Mouse (Mus musculus) lung, postnatal 0 days (tissue): ENCODE measurements at regions not wholly inside any gene's neighbourhood (a gene's known extent, or its start where the extent isn't known, plus 50 kb on each side); places are given as distances from the start of the nearest gene placed in this dataset.

Source experiments
- ATAC-seq: fragments of 200-750 bp; cut with Nextera tagmentation; 2 replicates; pipeline ENCODE4 v1.8.0; 2017; ENCODE audit warnings: moderate library complexity
- DNase-seq: peaks from one replicate; pipeline ENCODE4 v3.0.0-alpha.2; 2016; ENCODE audit warnings: low spot score
- H3K27ac ChIP-seq: fragments of 300-500 bp; sonication (generic); 2 replicates; pipeline ENCODE4 v1.5.1; 2014; ENCODE audit warnings: antibody characterized with exemption, mild to moderate bottlenecking, low read length, mixed read lengths
- H3K27me3 ChIP-seq: fragments of 300-500 bp; sonication (generic); replicated peaks from 2 replicates; pipeline ENCODE4 v1.6.1; 2014; ENCODE audit warnings: low read length, mixed read lengths; ENCODE audit not compliant: insufficient read depth
- H3K36me3 ChIP-seq: fragments of 300-500 bp; sonication (generic); 2 replicates; pipeline ENCODE4 v1.6.1; 2014; ENCODE audit warnings: low read length, mixed read lengths; ENCODE audit not compliant: insufficient read depth
- H3K4me1 ChIP-seq: fragments of 300-500 bp; sonication (generic); 2 replicates; pipeline ENCODE4 v1.6.1; 2014; ENCODE audit warnings: antibody characterized with exemption, low read depth, low read length, mixed read lengths; ENCODE audit not compliant: insufficient read depth
- H3K4me2 ChIP-seq: fragments of 300-500 bp; sonication (generic); replicated peaks from 2 replicates; pipeline ENCODE4 v1.6.1; 2014; ENCODE audit warnings: low read depth, mild to moderate bottlenecking, low read length, moderate library complexity, mixed read lengths
- H3K4me3 ChIP-seq: fragments of 300-500 bp; sonication (generic); 2 replicates; pipeline ENCODE4 v1.5.1; 2014; ENCODE audit warnings: low read depth, low read length
- H3K9ac ChIP-seq: fragments of 300-500 bp; sonication (generic); replicated peaks from 2 replicates; pipeline ENCODE4 v1.6.1; 2014; ENCODE audit warnings: low read depth, mild to moderate bottlenecking
- H3K9me3 ChIP-seq: fragments of 300-500 bp; sonication (generic); 2 replicates; pipeline ENCODE4 v1.6.1; 2016; ENCODE audit warnings: low read length, mixed read lengths
- CTCF ChIP-seq: IDR thresholded peaks from 2 replicates; pipeline ENCODE4 v1.5.1; 2016; ENCODE audit warnings: antibody characterized with exemption, mild to moderate bottlenecking
- EP300 ChIP-seq: IDR thresholded peaks from 2 replicates; pipeline ENCODE4 v1.6.1; 2016; ENCODE audit warnings: antibody characterized with exemption, mild to moderate bottlenecking, control low read depth
- WGBS: fragments of 180-500 bp; shearing (Covaris S2); extraction: QIAGEN DNeasy Blood & Tissue Kit; methylation state at CpG from one replicate; pipeline ENCODE4 v1.1.7; 2014; 5-methylcytosine and 5-hydroxymethylcytosine counted together

DNA sequence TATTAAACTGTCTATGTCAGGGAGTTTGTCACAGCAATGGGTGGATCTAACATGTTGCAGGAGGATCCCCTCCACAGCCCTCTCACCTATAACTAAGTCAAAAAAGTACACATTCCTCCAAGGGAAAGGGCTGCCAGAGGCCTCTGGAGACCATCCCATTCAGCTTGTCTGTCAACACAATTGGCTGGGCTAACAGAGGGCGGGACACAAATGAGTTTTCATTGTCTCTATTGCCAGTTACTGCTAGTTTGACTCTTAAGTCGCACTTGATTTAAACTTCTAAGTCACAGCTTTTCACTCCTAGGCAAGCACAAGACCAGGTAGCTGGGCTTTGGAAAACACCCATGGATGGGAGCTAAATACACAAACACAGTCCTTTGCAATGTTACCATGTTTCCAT lies 412.3 kb upstream of the Tmpo start:
- DNase-seq: no peak
- Histone ChIP-seq H3K4me3 (no peak overlapping the region), H3K27ac (no peak overlapping the region), H3K4me1 (no peaks in the 10 kb centered on the region), H3K4me2 (no peak overlapping the region), H3K9ac (no peak overlapping the region), H3K36me3 (no peaks in the 10 kb centered on the region), H3K27me3 (no peaks in the 10 kb centered on the region), H3K9me3 (no peaks in the 10 kb centered on the region)
- ATAC-seq: no peak
- WGBS: 61% methylated on average over 2 of the region's 2 CpGs
- no peak for TF ChIP-seq CTCF
- TF ChIP-seq EP300: no peak

DNA sequence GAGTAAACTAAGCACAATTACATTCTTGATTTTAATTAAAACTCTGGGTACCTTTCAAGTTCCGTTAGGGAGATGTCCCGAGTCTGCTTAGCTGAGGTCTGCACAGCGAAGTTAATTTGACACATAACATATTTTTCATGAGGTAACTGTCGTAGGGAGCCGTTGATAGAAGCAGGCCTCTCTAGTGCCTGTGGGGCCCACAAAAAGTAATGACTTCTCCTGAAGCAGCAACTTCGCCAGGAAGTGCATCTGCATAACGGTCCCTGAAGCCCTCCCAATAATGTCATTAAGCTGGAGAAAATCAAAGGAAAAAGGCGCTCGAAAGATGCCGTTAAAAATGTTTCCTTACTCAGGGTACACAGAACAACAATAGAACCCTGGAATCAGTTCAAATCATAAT lies 410.7 kb upstream of the Tmpo start:
- Histone ChIP-seq H3K4me3 (no peak overlapping the region), H3K36me3 (no peaks in the 10 kb centered on the region), H3K9me3 (no peaks in the 10 kb centered on the region), H3K4me2 (no peak overlapping the region), H3K4me1 (no peaks in the 10 kb centered on the region), H3K9ac (no peak overlapping the region), H3K27me3 (no peaks in the 10 kb centered on the region), H3K27ac (no peak overlapping the region)
- 64% methylated on average over 10 of the region's 10 CpGs for WGBS
- no peak for TF ChIP-seq CTCF
- TF ChIP-seq EP300: no peak
- DNase-seq (no peak), ATAC-seq (no peak)

DNA sequence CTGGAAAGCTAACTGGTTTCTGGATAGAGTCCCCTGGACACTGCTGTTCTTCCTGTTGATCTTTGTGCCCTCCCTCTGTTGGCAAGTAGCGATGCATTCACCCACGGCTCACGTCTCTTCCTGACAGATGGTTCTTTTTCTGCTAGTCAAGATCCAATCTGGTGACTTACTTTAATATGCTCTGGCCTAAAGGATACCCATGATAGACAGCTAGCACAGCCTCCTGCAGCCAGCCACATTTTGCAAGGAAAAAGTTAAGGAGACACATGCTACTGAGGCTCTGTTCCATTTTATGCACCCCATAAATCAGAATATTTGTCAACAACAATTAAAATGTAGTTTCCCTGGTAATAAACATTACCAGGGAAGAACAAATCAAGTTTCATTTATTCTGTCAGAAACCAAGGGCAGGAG lies 410.3 kb upstream of the Tmpo start:
- H3K4me3 ChIP-seq: no peak overlapping the region
- H3K4me1 ChIP-seq: no peaks in the 10 kb centered on the region
- no peak overlapping the region for H3K27ac ChIP-seq
- no peak for ATAC-seq
- no peaks in the 10 kb centered on the region for H3K27me3 ChIP-seq
- WGBS: 44% methylated on average over 3 of the region's 3 CpGs
- no peaks in the 10 kb centered on the region for H3K9me3 ChIP-seq
- no peak overlapping the region for H3K9ac ChIP-seq
- no peak overlapping the region for H3K4me2 ChIP-seq
- no peak for DNase-seq
- H3K36me3 ChIP-seq: no peaks in the 10 kb centered on the region
- no peak for TF ChIP-seq CTCF
- no peak for TF ChIP-seq EP300

DNA sequence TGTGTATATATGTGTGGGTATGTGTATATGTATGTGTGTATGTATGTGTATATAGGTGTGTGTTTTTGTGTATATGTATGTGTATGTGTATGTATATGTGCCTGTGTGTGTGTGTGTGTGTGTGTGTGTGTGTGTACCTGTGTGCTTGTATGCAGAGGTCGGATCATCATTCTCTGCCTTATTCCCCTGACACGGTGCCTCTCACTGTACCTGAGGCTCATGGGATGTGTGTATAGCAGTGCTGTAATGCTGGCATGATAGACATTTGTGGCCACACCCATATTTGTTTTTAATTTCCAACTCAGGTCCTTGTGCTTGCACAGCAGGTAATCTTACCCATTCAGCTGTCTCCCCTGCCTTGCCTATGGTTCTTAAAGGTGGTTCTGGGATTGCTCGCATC lies 402.1 kb upstream of the Tmpo start:
- Histone ChIP-seq H3K9me3 (no peaks in the 10 kb centered on the region), H3K27me3 (no peaks in the 10 kb centered on the region), H3K27ac (no peak overlapping the region), H3K36me3 (no peaks in the 10 kb centered on the region), H3K4me2 (no peak overlapping the region), H3K4me3 (no peak overlapping the region), H3K9ac (no peak overlapping the region), H3K4me1 (no peaks in the 10 kb centered on the region)
- no peak for DNase-seq
- ATAC-seq: no peak
- 76% methylated on average over 3 of the region's 3 CpGs for WGBS
- TF ChIP-seq EP300 (no peak), CTCF (no peak)

DNA sequence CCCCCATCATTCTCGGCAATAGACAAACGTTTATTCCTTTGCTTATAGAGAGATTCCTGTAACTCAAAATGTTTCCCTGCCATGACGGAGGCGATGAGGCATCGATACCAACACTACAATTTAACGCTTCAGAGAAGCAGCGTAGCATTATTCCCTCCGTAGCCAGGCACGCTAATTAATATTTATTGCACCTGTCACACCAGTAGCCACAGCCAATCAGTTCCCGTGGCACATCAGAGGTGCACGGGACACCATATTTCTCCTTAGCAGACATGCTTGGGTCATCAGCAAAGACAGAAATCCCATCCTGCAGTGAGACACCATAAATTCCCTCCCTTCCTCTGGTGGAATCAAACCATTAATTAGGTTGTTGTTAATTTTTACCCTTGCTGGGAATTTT lies 399.8 kb upstream of the Tmpo start:
- no peak overlapping the region for H3K27ac ChIP-seq
- DNase-seq (no peak), ATAC-seq (no peak)
- WGBS: 60% methylated on average over 11 of the region's 11 CpGs
- no peak overlapping the region for H3K4me2 ChIP-seq
- H3K36me3 ChIP-seq: no peaks in the 10 kb centered on the region
- H3K27me3 ChIP-seq: no peaks in the 10 kb centered on the region
- no peaks in the 10 kb centered on the region for H3K9me3 ChIP-seq
- no peak overlapping the region for H3K9ac ChIP-seq
- H3K4me1 ChIP-seq: no peaks in the 10 kb centered on the region
- TF ChIP-seq EP300 (no peak), CTCF (no peak)
- no peak overlapping the region for H3K4me3 ChIP-seq

DNA sequence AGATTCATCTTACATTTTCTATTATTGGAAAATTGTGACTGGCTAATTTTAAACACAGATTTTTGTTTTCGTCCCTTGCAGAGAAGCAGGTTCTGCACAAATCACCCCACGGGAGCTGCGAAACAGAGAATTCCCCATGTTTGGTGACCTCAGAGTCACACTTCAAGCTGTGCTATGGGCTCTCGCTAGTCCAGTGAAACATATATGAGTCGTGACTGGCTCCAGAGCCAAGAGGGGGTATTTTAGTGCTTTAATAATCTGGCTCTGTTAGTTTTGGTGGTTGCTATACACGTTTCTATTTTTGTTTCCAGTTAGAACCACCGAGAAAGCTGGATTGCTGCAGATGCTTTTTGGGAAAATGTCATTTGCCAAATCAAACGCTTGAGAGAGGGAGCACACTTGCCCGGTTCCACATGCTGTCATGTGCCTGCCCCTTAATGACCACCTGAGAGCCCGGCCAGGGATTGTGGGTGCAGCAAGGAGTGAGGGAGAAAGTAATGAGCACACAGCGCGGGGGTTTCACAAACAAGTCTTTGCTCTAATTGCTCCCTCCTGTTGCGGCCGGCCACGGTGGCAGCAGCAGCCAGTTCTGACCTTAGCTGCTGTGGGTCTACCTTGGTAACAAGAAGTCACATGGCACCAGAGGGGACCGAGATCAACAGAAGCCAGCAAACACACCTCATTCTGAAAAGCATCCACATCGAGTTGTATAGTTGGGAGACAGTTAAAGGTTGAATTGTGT lies 394.4 kb upstream of the Tmpo start:
- H3K27ac ChIP-seq: no peak overlapping the region
- H3K27me3 ChIP-seq: no peaks in the 10 kb centered on the region
- no peak for ATAC-seq
- H3K4me3 ChIP-seq: no peak overlapping the region
- H3K4me1 ChIP-seq: no peaks in the 10 kb centered on the region
- H3K9ac ChIP-seq: no peak overlapping the region
- 65% methylated on average over 17 of the region's 17 CpGs for WGBS
- TF ChIP-seq EP300: no peak
- TF ChIP-seq CTCF: no peak
- H3K36me3 ChIP-seq: no peaks in the 10 kb centered on the region
- H3K9me3 ChIP-seq: no peaks in the 10 kb centered on the region
- H3K4me2 ChIP-seq: no peak overlapping the region
- DNase-seq: no peak

DNA sequence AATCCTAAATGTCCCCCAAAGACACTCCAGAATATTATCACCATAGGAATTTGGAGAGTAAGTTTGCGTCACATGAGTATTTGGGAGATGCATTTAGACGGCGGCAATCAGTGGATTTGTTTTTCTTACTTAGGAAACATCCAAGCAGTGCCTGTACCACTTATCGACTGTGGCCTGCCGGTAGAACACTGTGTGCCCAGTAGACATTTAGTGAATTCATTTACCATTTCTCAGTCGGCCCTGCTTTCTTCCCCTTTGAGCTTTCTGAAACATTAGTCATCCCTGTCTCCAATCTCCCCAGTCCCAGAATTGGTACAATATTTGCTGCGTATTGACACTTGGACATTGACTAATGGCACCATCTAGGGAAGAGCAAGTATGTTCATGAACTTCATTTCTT lies 391.7 kb upstream of the Tmpo start:
- H3K9ac ChIP-seq: no peak overlapping the region
- TF ChIP-seq EP300 (no peak), CTCF (no peak)
- no peak for ATAC-seq
- DNase-seq: no peak
- no peaks in the 10 kb centered on the region for H3K36me3 ChIP-seq
- H3K27ac ChIP-seq: no peak overlapping the region
- H3K9me3 ChIP-seq: no peaks in the 10 kb centered on the region
- no peaks in the 10 kb centered on the region for H3K4me1 ChIP-seq
- no peak overlapping the region for H3K4me3 ChIP-seq
- H3K27me3 ChIP-seq: no peaks in the 10 kb centered on the region
- no peak overlapping the region for H3K4me2 ChIP-seq
- WGBS: 79% methylated on average over 7 of the region's 7 CpGs
